Mouse (Mus musculus) stomach, postnatal 0 days (tissue): ENCODE data around the gene Galc. TPM values are rescaled to one million over a fixed set of nuclear protein-coding genes. Genes with fewer than 3 reads are reported as not detected.

ENCODE experiments used
- ATAC-seq: fragments of 200-750 bp; cut with Nextera tagmentation; 2 replicates; pipeline ENCODE4 v1.8.0; 2017; ENCODE audit not compliant: low FRiP score, low TSS enrichment
- DNase-seq: peaks from one replicate; pipeline ENCODE4 v3.0.0-alpha.2; 2016; ENCODE audit warnings: low spot score
- H3K27ac ChIP-seq: fragments of 300-500 bp; sonication (generic); replicated peaks from 2 replicates; pipeline ENCODE4 v1.5.1; 2014; ENCODE audit warnings: mild to moderate bottlenecking, control low read depth
- H3K27me3 ChIP-seq: fragments of 300-500 bp; sonication (generic); 2 replicates; pipeline ENCODE4 v1.6.1; 2014; ENCODE audit warnings: low read length; ENCODE audit not compliant: control insufficient read depth, insufficient read depth
- H3K36me3 ChIP-seq: fragments of 300-500 bp; sonication (generic); 2 replicates; pipeline ENCODE4 v1.6.1; 2014; ENCODE audit warnings: low read length, mixed read lengths; ENCODE audit not compliant: control insufficient read depth, insufficient read depth
- H3K4me1 ChIP-seq: fragments of 300-500 bp; sonication (generic); replicated peaks from 2 replicates; pipeline ENCODE4 v1.6.1; 2014; ENCODE audit warnings: antibody characterized with exemption; ENCODE audit not compliant: control insufficient read depth, insufficient read depth
- H3K4me2 ChIP-seq: fragments of 300-500 bp; sonication (generic); replicated peaks from 2 replicates; pipeline ENCODE4 v1.6.1; 2014; ENCODE audit warnings: low read depth, mild to moderate bottlenecking, control low read depth, moderate library complexity
- H3K4me3 ChIP-seq: fragments of 300-500 bp; sonication (generic); 2 replicates; pipeline ENCODE4 v1.5.1; 2014; ENCODE audit warnings: low read depth, low read length, control low read depth
- H3K9ac ChIP-seq: fragments of 300-500 bp; sonication (generic); 2 replicates; pipeline ENCODE4 v1.6.1; 2014; ENCODE audit warnings: mild to moderate bottlenecking, low read length, control low read depth, mixed read lengths
- H3K9me3 ChIP-seq: fragments of 300-500 bp; sonication (generic); 2 replicates; pipeline ENCODE4 v1.6.1; 2016; ENCODE audit warnings: low read length; ENCODE audit not compliant: control insufficient read depth
- CTCF ChIP-seq: IDR thresholded peaks from 2 replicates; pipeline ENCODE4 v1.5.1; 2016; ENCODE audit warnings: antibody characterized with exemption, low read depth, mild to moderate bottlenecking, moderate library complexity
- EP300 ChIP-seq: optimal IDR thresholded peaks from 2 replicates; pipeline ENCODE3; 2016; ENCODE audit warnings: antibody characterized with exemption
- WGBS: fragments of 180-500 bp; shearing (Covaris S2); extraction: QIAGEN DNeasy Blood & Tissue Kit; methylation state at CpG from one replicate; pipeline ENCODE4 v1.1.7; 2014; 5-methylcytosine and 5-hydroxymethylcytosine counted together
- polyA plus RNA-seq: library from polyadenylated mRNA; unstranded; fragments of >200 nt; fragmentation: Nextera tagmentation; extraction: Ambion mirVana; gene quantifications from 2 replicates; pipeline ENCODE4 v1.2.1, GENCODE M21; 2015

Galc gene
- polyA plus RNA-seq, 1 experiment from 2014 or later: 4.1 TPM

- Histone ChIP-seq H3K4me1 (no peaks in the 10 kb centered on the region), H3K36me3 (no peaks in the 10 kb centered on the region), H3K27ac (no peak overlapping the region), H3K4me3 (no peak overlapping the region), H3K27me3 (no peaks in the 10 kb centered on the region), H3K9me3 (no peaks in the 10 kb centered on the region), H3K4me2 (no peak overlapping the region), H3K9ac (no peak overlapping the region)
- ATAC-seq: no peak
- DNase-seq: no peak
- 48% methylated on average over 6 of the region's 6 CpGs for WGBS
- TF ChIP-seq EP300 (no peak), CTCF (no peak)
Observed at GRCm38 (mm10) chr12:98215512-98215911, 43.7 kb downstream of the Galc start.

GRCm38 (mm10) chr12:98214191-98214590 lies 45.1 kb downstream of the Galc start:
- ATAC-seq: no peak
- WGBS: 84% methylated on average over 14 of the region's 14 CpGs

GRCm38 (mm10) chr12:98213791-98214190 lies 45.5 kb downstream of the Galc start:
- H3K27me3 ChIP-seq: no peaks in the 10 kb centered on the region
- no peaks in the 10 kb centered on the region for H3K9me3 ChIP-seq
- ATAC-seq: no peak
- no peak for DNase-seq
- H3K27ac ChIP-seq: no peak overlapping the region
- H3K4me1 ChIP-seq: no peaks in the 10 kb centered on the region
- 85% methylated on average over 7 of the region's 7 CpGs for WGBS
- no peak overlapping the region for H3K4me3 ChIP-seq
- H3K4me2 ChIP-seq: no peak overlapping the region
- no peaks in the 10 kb centered on the region for H3K36me3 ChIP-seq
- no peak overlapping the region for H3K9ac ChIP-seq
- TF ChIP-seq CTCF (no peak), EP300 (no peak)

More at GRCm38 (mm10) chr12:98214191-98214590, 45.1 kb downstream of the Galc start:
- Histone ChIP-seq H3K27ac (no peak overlapping the region), H3K4me2 (no peak overlapping the region), H3K36me3 (no peaks in the 10 kb centered on the region), H3K9ac (no peak overlapping the region), H3K4me3 (no peak overlapping the region), H3K27me3 (no peaks in the 10 kb centered on the region), H3K9me3 (no peaks in the 10 kb centered on the region), H3K4me1 (no peaks in the 10 kb centered on the region)
- TF ChIP-seq EP300 (no peak), CTCF (no peak)
- no peak for DNase-seq

- no peaks in the 10 kb centered on the region for H3K4me1 ChIP-seq
- no peak overlapping the region for H3K27ac ChIP-seq
- H3K27me3 ChIP-seq: no peaks in the 10 kb centered on the region
- no peaks in the 10 kb centered on the region for H3K9me3 ChIP-seq
- WGBS: 90% methylated on average over 7 of the region's 7 CpGs
- ATAC-seq: no peak
- no peak overlapping the region for H3K9ac ChIP-seq
- DNase-seq: no peak
- no peak overlapping the region for H3K4me2 ChIP-seq
- H3K4me3 ChIP-seq: no peak overlapping the region
- no peaks in the 10 kb centered on the region for H3K36me3 ChIP-seq
- TF ChIP-seq CTCF: no peak
Observed at GRCm38 (mm10) chr12:98213332-98213731, 45.9 kb downstream of the Galc start.

GRCm38 (mm10) chr12:98212457-98213175 lies 46.6 kb downstream of the Galc start:
- Histone ChIP-seq H3K4me2 (no peak overlapping the region), H3K27ac (no peak overlapping the region), H3K27me3 (no peaks in the 10 kb centered on the region), H3K9ac (no peak overlapping the region), H3K36me3 (no peaks in the 10 kb centered on the region), H3K9me3 (no peaks in the 10 kb centered on the region), H3K4me3 (no peak overlapping the region), H3K4me1 (no peaks in the 10 kb centered on the region)
- peak; percentile 81 for TF ChIP-seq CTCF
- no peak for TF ChIP-seq EP300
- WGBS: 87% methylated on average over 13 of the region's 13 CpGs
- ATAC-seq (0 out of 2 replicates have a peak, but pooled peaks have one; percentile 49), DNase-seq (no peak)

- Histone ChIP-seq H3K27me3 (no peaks in the 10 kb centered on the region), H3K27ac (no peak overlapping the region), H3K4me1 (no peaks in the 10 kb centered on the region), H3K9me3 (no peaks in the 10 kb centered on the region), H3K4me3 (no peak overlapping the region), H3K9ac (no peak overlapping the region), H3K36me3 (no peaks in the 10 kb centered on the region), H3K4me2 (no peak overlapping the region)
- TF ChIP-seq EP300 (no peak), CTCF (no peak)
- ATAC-seq (no peak), DNase-seq (no peak)
- WGBS: 84% methylated on average over 6 of the region's 6 CpGs
Observed at GRCm38 (mm10) chr12:98210495-98210894, 48.8 kb downstream of the Galc start.
